Mouse (Mus musculus): ENCODE data around the gene Snx14.
"Not testable (repeated sequence)": the region's sequence is repeated elsewhere in the genome, so short reads cannot be mapped to it uniquely, and the experiment has no call there.

GRCm38 (mm10) chr9:88461017-88461416 is 22.3 kb upstream of the Snx14 start:
- not testable (repeated sequence) for TF ChIP-seq GATA1, RCOR1, ZMIZ1 (IDR thresholded peaks at IDR 0.05; ENCODE audit: low read depth, low read length)
